Mouse (Mus musculus) forebrain, embryonic 16.5 days (tissue): ENCODE measurements around the gene Gm49380. TPM values are rescaled to one million over a fixed set of nuclear protein-coding genes. Genes with fewer than 3 reads are reported as not detected.

Experiments
- ATAC-seq: fragments of 200-750 bp; cut with Nextera tagmentation; 2 replicates; pipeline ENCODE4 v1.8.0; 2017; ENCODE audit warnings: mild to moderate bottlenecking, moderate library complexity
- H3K27ac ChIP-seq: fragments of 300-500 bp; sonication (generic); 2 replicates; pipeline ENCODE4 v1.5.1; 2014; ENCODE audit warnings: low read length, control low read depth
- H3K27me3 ChIP-seq: fragments of 300-500 bp; sonication (generic); replicated peaks from 2 replicates; pipeline ENCODE4 v1.6.1; 2014; ENCODE audit warnings: low read length; ENCODE audit not compliant: control insufficient read depth, insufficient read depth
- H3K36me3 ChIP-seq: fragments of 300-500 bp; sonication (generic); 2 replicates; pipeline ENCODE4 v1.6.1; 2014; ENCODE audit not compliant: control insufficient read depth, insufficient read depth
- H3K4me1 ChIP-seq: fragments of 300-500 bp; sonication (generic); replicated peaks from 2 replicates; pipeline ENCODE4 v1.6.1; 2014; ENCODE audit warnings: low read length; ENCODE audit not compliant: control insufficient read depth, insufficient read depth
- H3K4me2 ChIP-seq: fragments of 300-500 bp; sonication (generic); 2 replicates; pipeline ENCODE4 v1.6.1; 2014; ENCODE audit warnings: mild to moderate bottlenecking, low read length, control low read depth
- H3K4me3 ChIP-seq: fragments of 300-500 bp; sonication (generic); replicated peaks from 2 replicates; pipeline ENCODE4 v1.5.1; 2014; ENCODE audit warnings: mild to moderate bottlenecking, low read length, control low read depth
- H3K9ac ChIP-seq: fragments of 300-500 bp; sonication (generic); replicated peaks from 2 replicates; pipeline ENCODE4 v1.6.1; 2014; ENCODE audit warnings: low read depth, low read length, control low read depth
- H3K9me3 ChIP-seq: fragments of 300-500 bp; sonication (generic); 2 replicates; pipeline ENCODE4 v1.6.1; 2016; ENCODE audit warnings: low read length; ENCODE audit not compliant: control insufficient read depth
- WGBS: fragments of 180-500 bp; shearing (Covaris S2); extraction: QIAGEN DNeasy Blood & Tissue Kit; methylation state at CpG from one replicate; pipeline ENCODE4 v1.1.7; 2014; 5-methylcytosine and 5-hydroxymethylcytosine counted together
- polyA plus RNA-seq: library from polyadenylated mRNA; unstranded; fragments of >200 nt; fragmentation: Nextera tagmentation; extraction: Ambion mirVana; gene quantifications from 2 replicates; pipeline ENCODE4 v1.2.1, GENCODE M21; 2015

Gene Gm49380
- polyA plus RNA-seq, 1 experiment from 2014 or later = 0.16 TPM

GRCm38 (mm10) chr9:44079997-44080780 lies 33.1 kb downstream of the Gm49380 start:
- 0 out of 2 replicates have a peak, but pooled peaks cover 4% of the 10 kb centered on the region for H3K27me3 ChIP-seq
- H3K9ac ChIP-seq = no peak overlapping the region
- no peaks in the 10 kb centered on the region for H3K9me3 ChIP-seq
- no peak for ATAC-seq
- H3K4me2 ChIP-seq = no peak overlapping the region
- no peak overlapping the region for H3K27ac ChIP-seq
- WGBS = 79% methylated on average over 10 of the region's 10 CpGs
- H3K4me1 ChIP-seq = peaks cover 29% of the 10 kb centered on the region
- no peaks in the 10 kb centered on the region for H3K36me3 ChIP-seq
- no peak overlapping the region for H3K4me3 ChIP-seq

DNA sequence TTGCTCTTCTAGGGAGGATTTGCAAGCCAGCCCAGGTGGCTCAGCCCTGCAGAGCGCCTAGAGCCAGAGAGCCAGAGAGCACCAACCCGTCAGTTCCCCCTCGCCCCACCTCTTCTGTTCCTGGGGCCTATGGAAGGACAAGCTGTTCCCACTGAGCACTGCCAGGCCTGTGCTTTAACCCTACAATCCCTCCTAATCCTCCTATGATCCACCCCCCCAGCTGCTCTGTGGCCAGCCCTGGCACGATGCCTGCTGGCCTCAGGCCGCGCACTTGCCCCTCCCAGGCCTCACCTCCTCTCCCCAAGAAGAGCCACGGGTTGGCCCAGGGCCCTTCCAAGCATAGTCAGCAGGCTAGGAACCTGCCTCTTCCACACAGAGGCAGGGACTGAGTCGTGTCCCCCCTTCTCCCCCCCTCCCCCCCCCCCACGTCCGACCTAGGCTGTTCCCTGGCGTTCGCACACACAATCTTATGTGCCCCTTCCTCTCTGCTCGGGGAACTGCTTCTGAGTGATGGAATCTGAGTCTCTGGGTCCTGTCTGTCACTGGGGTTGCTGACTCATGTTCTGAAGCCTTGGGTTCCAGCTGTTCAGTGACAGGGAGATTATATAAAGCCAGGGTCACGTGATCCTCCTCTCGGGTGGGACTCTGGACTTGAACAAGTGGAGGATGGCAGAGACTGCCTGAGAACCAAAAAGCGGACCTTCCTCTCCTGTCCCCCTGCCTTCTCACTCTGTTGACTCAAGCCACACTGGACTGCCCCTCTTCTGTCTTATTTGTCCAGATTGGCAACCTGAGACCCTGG lies 34.1 kb downstream of the Gm49380 start:
- Histone ChIP-seq H3K27ac (no peak overlapping the region), H3K36me3 (no peaks in the 10 kb centered on the region), H3K4me1 (peaks cover 20% of the 10 kb centered on the region), H3K4me3 (no peak overlapping the region), H3K27me3 (0 out of 2 replicates have a peak, but pooled peaks cover 4% of the 10 kb centered on the region), H3K9me3 (no peaks in the 10 kb centered on the region), H3K9ac (no peak overlapping the region), H3K4me2 (no peak overlapping the region)
- 24% methylated on average over 14 of the region's 16 CpGs for WGBS
- peak; percentile 84 for ATAC-seq

GRCm38 (mm10) chr9:44078136-44078797 lies 35.0 kb downstream of the Gm49380 start:
- no peaks in the 10 kb centered on the region for H3K36me3 ChIP-seq
- H3K27ac ChIP-seq = no peak overlapping the region
- no peaks in the 10 kb centered on the region for H3K9me3 ChIP-seq
- no peak overlapping the region for H3K9ac ChIP-seq
- no peaks in the 10 kb centered on the region for H3K27me3 ChIP-seq
- 77% methylated on average over 10 of the region's 10 CpGs for WGBS
- no peak for ATAC-seq
- no peak overlapping the region for H3K4me3 ChIP-seq
- H3K4me1 ChIP-seq = peaks cover 13% of the 10 kb centered on the region
- no peak overlapping the region for H3K4me2 ChIP-seq

GRCm38 (mm10) chr9:44077266-44077910 lies 35.9 kb downstream of the Gm49380 start:
- no peak overlapping the region for H3K9ac ChIP-seq
- no peaks in the 10 kb centered on the region for H3K36me3 ChIP-seq
- no peaks in the 10 kb centered on the region for H3K27me3 ChIP-seq
- no peak overlapping the region for H3K4me3 ChIP-seq
- ATAC-seq = no peak
- H3K9me3 ChIP-seq = no peaks in the 10 kb centered on the region
- H3K4me2 ChIP-seq = no peak overlapping the region
- 88% methylated on average over 11 of the region's 11 CpGs for WGBS
- H3K4me1 ChIP-seq = peaks cover 20% of the 10 kb centered on the region
- no peak overlapping the region for H3K27ac ChIP-seq

DNA sequence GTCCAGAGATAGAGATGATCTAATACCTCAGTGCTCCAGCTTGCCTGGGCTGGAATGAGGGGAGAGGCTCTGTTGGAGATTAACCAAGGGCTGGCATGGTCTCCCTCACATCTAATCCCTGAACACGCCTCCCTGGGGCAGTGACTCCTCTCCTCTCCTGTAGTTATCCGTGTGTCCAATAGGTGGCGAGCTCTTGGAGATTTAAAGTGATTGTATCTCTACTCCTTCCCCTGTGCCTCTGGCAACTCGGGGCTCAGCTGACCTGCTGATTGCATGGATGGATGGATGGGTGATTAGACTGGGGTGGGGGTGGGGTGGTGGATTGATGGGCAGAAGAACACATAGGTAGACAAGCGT lies 36.6 kb downstream of the Gm49380 start:
- Histone ChIP-seq H3K4me2 (no peak overlapping the region), H3K9me3 (no peaks in the 10 kb centered on the region)
- 10% methylated on average over 5 of the region's 5 CpGs for WGBS

GRCm38 (mm10) chr9:44075996-44076763 lies 37.1 kb downstream of the Gm49380 start:
- H3K4me3 ChIP-seq = no peak overlapping the region
- H3K4me1 ChIP-seq = peaks cover 25% of the 10 kb centered on the region
- 63% methylated on average over 16 of the region's 16 CpGs for WGBS
- no peaks in the 10 kb centered on the region for H3K27me3 ChIP-seq
- no peaks in the 10 kb centered on the region for H3K9me3 ChIP-seq
- no peak overlapping the region for H3K4me2 ChIP-seq
- no peaks in the 10 kb centered on the region for H3K36me3 ChIP-seq
- no peak overlapping the region for H3K9ac ChIP-seq
- ATAC-seq = no peak
- H3K27ac ChIP-seq = no peak overlapping the region

More for the DNA sequence above, 36.6 kb downstream of the Gm49380 start:
- no peak overlapping the region for H3K27ac ChIP-seq
- H3K36me3 ChIP-seq = no peaks in the 10 kb centered on the region
- no peak for ATAC-seq
- no peaks in the 10 kb centered on the region for H3K27me3 ChIP-seq
- H3K9ac ChIP-seq = no peak overlapping the region
- peaks cover 25% of the 10 kb centered on the region for H3K4me1 ChIP-seq
- H3K4me3 ChIP-seq = no peak overlapping the region

- peaks cover 25% of the 10 kb centered on the region for H3K4me1 ChIP-seq
- 71% methylated on average over 24 of the region's 24 CpGs for WGBS
- no peaks in the 10 kb centered on the region for H3K36me3 ChIP-seq
- no peak overlapping the region for H3K4me2 ChIP-seq
- no peak for ATAC-seq
- H3K27ac ChIP-seq = no peak overlapping the region
- H3K4me3 ChIP-seq = no peak overlapping the region
- H3K9me3 ChIP-seq = no peaks in the 10 kb centered on the region
- H3K27me3 ChIP-seq = no peaks in the 10 kb centered on the region
- H3K9ac ChIP-seq = no peak overlapping the region
Observed at GRCm38 (mm10) chr9:44075276-44075995, 37.9 kb downstream of the Gm49380 start.
